In the genomic region with DNA sequence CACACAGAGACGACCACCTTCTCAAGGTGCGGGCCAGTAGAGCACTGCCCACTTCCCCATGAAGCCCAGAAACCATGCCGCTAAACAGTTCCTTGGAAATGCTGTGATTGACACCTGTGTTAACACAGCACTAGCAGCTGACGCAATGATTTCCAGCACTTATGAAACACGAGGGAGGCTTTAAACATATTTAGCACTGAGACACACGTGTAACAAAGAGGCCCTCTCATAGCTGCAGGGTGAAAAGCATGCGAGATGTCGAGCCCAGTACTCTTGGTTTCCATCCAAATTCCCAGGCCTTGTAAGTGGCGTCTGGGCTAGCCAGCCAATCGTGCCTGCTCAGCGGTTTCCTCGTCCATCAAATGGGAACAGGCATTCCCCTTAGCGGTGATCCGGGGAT, we compare ENCODE assay signal across 16 mouse cellular contexts.
DNase-seq lines count a peak whose midpoint lies in the region; ATAC-seq lines count a peak whose summit lies in the region.
"Had no signal": no experiment of that assay in that cellular context is flagged by ENCODE, and none has a peak within 500 bp of the region (broad histone marks: within the 10 kb centered on the region; RNA-seq: fewer than 3 reads in every experiment).

No protein-coding gene starts in this region.

- no peaks in the 10 kb centered on the region for H3K9me3 ChIP-seq in heart, embryonic 13.5 days
- H3K9me3 ChIP-seq in heart, embryonic 12.5 days (replicated peaks) = no peaks in the 10 kb centered on the region
- H3K9me3 ChIP-seq in midbrain, embryonic 11.5 days (ENCODE audit: control insufficient read depth, low read length) = no peaks in the 10 kb centered on the region
- H3K9me3 ChIP-seq in midbrain, embryonic 15.5 days = no peaks in the 10 kb centered on the region
- no peaks in the 10 kb centered on the region for H3K9me3 ChIP-seq in intestine, embryonic 16.5 days (ENCODE audit: control insufficient read depth, low read length)
- no peaks in the 10 kb centered on the region for H3K9me3 ChIP-seq in stomach, embryonic 15.5 days

- no peak overlapping the region for H3K4me2 ChIP-seq in heart, embryonic 13.5 days
- no peak overlapping the region for H3K4me2 ChIP-seq in heart, embryonic 12.5 days
- no peak overlapping the region for H3K4me2 ChIP-seq in midbrain, embryonic 11.5 days
- H3K4me2 ChIP-seq in midbrain, embryonic 15.5 days = no peak overlapping the region
- no peak overlapping the region for H3K4me2 ChIP-seq in intestine, embryonic 16.5 days (ENCODE audit: low read depth, low read length)
- H3K4me2 ChIP-seq in stomach, embryonic 15.5 days = no peak overlapping the region
- H3K4me2 ChIP-seq: hindbrain, embryonic 14.5 days had no signal

- peak; percentile 60 for DNase-seq in midbrain, embryonic 11.5 days (ENCODE audit: low spot score, missing footprints)
- no peak for DNase-seq in adrenal gland, postnatal 4 days (ENCODE audit: low spot score in 2 of 2)
- DNase-seq: adrenal gland, adult 2 months; B cell, adult 2 months; cerebellum, adult 9-10 months; forebrain, postnatal 0 days; gastrocnemius, postnatal 14 days; liver; lung, adult 18-20 months had no signal

- no peaks in the 10 kb centered on the region for H3K36me3 ChIP-seq in heart, embryonic 13.5 days
- H3K36me3 ChIP-seq in heart, embryonic 12.5 days = no peaks in the 10 kb centered on the region
- H3K36me3 ChIP-seq in midbrain, embryonic 11.5 days (ENCODE audit: control insufficient read depth, insufficient read depth, low read length) = no peaks in the 10 kb centered on the region
- no peaks in the 10 kb centered on the region for H3K36me3 ChIP-seq in midbrain, embryonic 15.5 days (replicated peaks)
- no peaks in the 10 kb centered on the region for H3K36me3 ChIP-seq in intestine, embryonic 16.5 days (ENCODE audit: control insufficient read depth, insufficient read depth, low read length)
- H3K36me3 ChIP-seq in stomach, embryonic 15.5 days = no peaks in the 10 kb centered on the region

- H3K4me1 ChIP-seq in heart, embryonic 13.5 days = peaks cover 19% of the 10 kb centered on the region
- H3K4me1 ChIP-seq in heart, embryonic 12.5 days (replicated peaks) = peaks cover 17% of the 10 kb centered on the region
- H3K4me1 ChIP-seq in midbrain, embryonic 11.5 days (ENCODE audit: control insufficient read depth, insufficient read depth, low read length) = no peaks in the 10 kb centered on the region
- H3K4me1 ChIP-seq in midbrain, embryonic 15.5 days = no peaks in the 10 kb centered on the region
- H3K4me1 ChIP-seq in intestine, embryonic 16.5 days (ENCODE audit: control insufficient read depth, insufficient read depth, low read length) = peaks cover 5% of the 10 kb centered on the region; the same call in 1 of the 2 replicates
- peaks cover 6% of the 10 kb centered on the region; the same call in 1 of the 2 replicates for H3K4me1 ChIP-seq in stomach, embryonic 15.5 days

- ATAC-seq in heart, embryonic 13.5 days (ENCODE audit: extremely low read depth, insufficient number of reproducible peaks, low FRiP score, low TSS enrichment) = no peak; the same call in 1 of the 2 replicates
- ATAC-seq in heart, embryonic 12.5 days (ENCODE audit: insufficient number of reproducible peaks, low FRiP score) = no peak
- no peak for ATAC-seq in midbrain, embryonic 11.5 days (ENCODE audit: low FRiP score)
- ATAC-seq in midbrain, embryonic 15.5 days (replicated peaks) = no peak
- peak; percentile 42 for ATAC-seq in intestine, embryonic 16.5 days
- no peak for ATAC-seq in stomach, embryonic 15.5 days (ENCODE audit: insufficient read depth, low FRiP score, low read depth)
- ATAC-seq in monocyte, adult 5-6 weeks (replicated peaks; ENCODE audit: insufficient number of reproducible peaks, low FRiP score, low TSS enrichment, poor library complexity, severe bottlenecking) = no peak
- ATAC-seq: forebrain, postnatal 0 days had no signal

- 0 out of 2 replicates have a peak overlapping the region, but pooled peaks have one; percentile 25 for H3K27ac ChIP-seq in heart, embryonic 13.5 days (replicated peaks)
- H3K27ac ChIP-seq in heart, embryonic 12.5 days (ENCODE audit: poor library complexity, severe bottlenecking) = no peak overlapping the region
- H3K27ac ChIP-seq in midbrain, embryonic 11.5 days (ENCODE audit: low read depth, low read length) = no peak overlapping the region
- no peak overlapping the region for H3K27ac ChIP-seq in midbrain, embryonic 15.5 days
- no peak overlapping the region for H3K27ac ChIP-seq in intestine, embryonic 16.5 days (ENCODE audit: low read length)
- 0 out of 2 replicates have a peak overlapping the region, but pooled peaks have one; percentile 26 for H3K27ac ChIP-seq in stomach, embryonic 15.5 days
- H3K27ac ChIP-seq: hindbrain, embryonic 14.5 days had no signal

- H3K27me3 ChIP-seq in heart, embryonic 13.5 days (replicated peaks) = no peaks in the 10 kb centered on the region
- H3K27me3 ChIP-seq in heart, embryonic 12.5 days (replicated peaks) = no peaks in the 10 kb centered on the region
- no peaks in the 10 kb centered on the region for H3K27me3 ChIP-seq in midbrain, embryonic 11.5 days (ENCODE audit: control insufficient read depth, insufficient read depth, low read length)
- no peaks in the 10 kb centered on the region for H3K27me3 ChIP-seq in midbrain, embryonic 15.5 days (replicated peaks)
- no peaks in the 10 kb centered on the region for H3K27me3 ChIP-seq in intestine, embryonic 16.5 days (replicated peaks; ENCODE audit: control insufficient read depth, insufficient read depth, low read length)
- no peaks in the 10 kb centered on the region for H3K27me3 ChIP-seq in stomach, embryonic 15.5 days (replicated peaks)

- H3K4me3 ChIP-seq in heart, embryonic 13.5 days = no peak overlapping the region
- no peak overlapping the region for H3K4me3 ChIP-seq in heart, embryonic 12.5 days
- no peak overlapping the region for H3K4me3 ChIP-seq in midbrain, embryonic 11.5 days (ENCODE audit: low read depth, low read length)
- no peak overlapping the region for H3K4me3 ChIP-seq in midbrain, embryonic 15.5 days
- H3K4me3 ChIP-seq in intestine, embryonic 16.5 days (ENCODE audit: low read length) = no peak overlapping the region
- H3K4me3 ChIP-seq in stomach, embryonic 15.5 days (replicated peaks) = no peak overlapping the region

- WGBS in heart, embryonic 13.5 days = 46% methylated on average over 14 of the region's 14 CpGs
- 49% methylated on average over 14 of the region's 14 CpGs for WGBS in heart, embryonic 12.5 days
- WGBS in midbrain, embryonic 11.5 days = 81% methylated on average over 14 of the region's 14 CpGs
- WGBS in midbrain, embryonic 15.5 days = 69% methylated on average over 14 of the region's 14 CpGs
- WGBS in intestine, embryonic 16.5 days = 44% methylated on average over 14 of the region's 14 CpGs
- WGBS in stomach, embryonic 15.5 days = 33% methylated on average over 14 of the region's 14 CpGs

- H3K9ac ChIP-seq in heart, embryonic 13.5 days = no peak overlapping the region
- H3K9ac ChIP-seq in heart, embryonic 12.5 days = no peak overlapping the region
- H3K9ac ChIP-seq in midbrain, embryonic 11.5 days (ENCODE audit: low read length) = no peak overlapping the region
- no peak overlapping the region for H3K9ac ChIP-seq in midbrain, embryonic 15.5 days
- H3K9ac ChIP-seq in intestine, embryonic 16.5 days (ENCODE audit: low read depth, low read length) = no peak overlapping the region
- no peak overlapping the region for H3K9ac ChIP-seq in stomach, embryonic 15.5 days
- H3K9ac ChIP-seq: forebrain, postnatal 0 days; hindbrain, embryonic 14.5 days had no signal

Comparison
In these comparisons a context has a peak if more than half of its experiments do, and no peak if none do; other contexts are left out.
1. H3K27ac ChIP-seq: peak in heart, embryonic 13.5 days (single experiment) and stomach, embryonic 15.5 days (single experiment); none in heart, embryonic 12.5 days (single experiment), midbrain, embryonic 11.5 days (single experiment), midbrain, embryonic 15.5 days (single experiment) and intestine, embryonic 16.5 days (single experiment).